Mouse (Mus musculus) thymus, adult 2 months (tissue): ENCODE results near the gene Celf5. TPM values are rescaled to one million over a fixed set of nuclear protein-coding genes. Genes with fewer than 3 reads are reported as not detected.
A peak's percentile ranks its signal among the peaks of the same experiment; 100 is the strongest.

Experiments
- DNase-seq: peaks from one replicate; pipeline ENCODE4 v3.0.0; 2021
- H3K27ac ChIP-seq: fragments of 200-500 bp; 2 replicates; pipeline ENCODE4 v1.5.1; 2012; ENCODE audit warnings: low read length, control low read depth; ENCODE audit not compliant: control insufficient read depth, insufficient read depth
- H3K27me3 ChIP-seq: fragments of 200-500 bp; 2 replicates; pipeline ENCODE4 v1.6.1; 2012; ENCODE audit warnings: mild to moderate bottlenecking, low read length, moderate library complexity, mixed read lengths; ENCODE audit not compliant: control insufficient read depth, insufficient read depth
- H3K36me3 ChIP-seq: fragments of 200-500 bp; 2 replicates; pipeline ENCODE4 v1.6.1; 2012; ENCODE audit warnings: mild to moderate bottlenecking, low read length, moderate library complexity; ENCODE audit not compliant: control insufficient read depth, insufficient read depth
- H3K4me1 ChIP-seq: fragments of 200-500 bp; replicated peaks from 2 replicates; pipeline ENCODE4 v1.6.1; 2012; ENCODE audit warnings: low read length; ENCODE audit not compliant: control insufficient read depth, insufficient read depth
- H3K4me3 ChIP-seq: fragments of 200-500 bp; 2 replicates; pipeline ENCODE4 v1.5.1; 2012; ENCODE audit warnings: mild to moderate bottlenecking, low read length, control low read depth, moderate library complexity; ENCODE audit not compliant: control insufficient read depth, insufficient read depth
- CTCF ChIP-seq: fragments of 200-500 bp; IDR thresholded peaks from 2 replicates; pipeline ENCODE4 v1.5.1; 2012; ENCODE audit warnings: mild to moderate bottlenecking, control low read depth, low read length, moderate library complexity, borderline replicate concordance; ENCODE audit not compliant: control insufficient read depth, poor library complexity, insufficient read depth; ENCODE audit errors: extremely low read depth
- POLR2A ChIP-seq: fragments of 200-500 bp; IDR thresholded peaks from 2 replicates; pipeline ENCODE4 v1.6.1; 2012; ENCODE audit warnings: mild to moderate bottlenecking, low read length, control low read depth, moderate library complexity; ENCODE audit not compliant: control insufficient read depth, poor library complexity, insufficient read depth; ENCODE audit errors: extremely low read depth
- WGBS: fragments of 180-500 bp; shearing (Covaris S2); methylation state at CpG from one replicate; pipeline ENCODE4 v1.1.7; 2018; 5-methylcytosine and 5-hydroxymethylcytosine counted together
- polyA plus RNA-seq: library from polyadenylated mRNA; depleted of rRNA; stranded (reverse); fragments of >200 nt; gene quantifications from 2 replicates; pipeline ENCODE4 v1.2.3, GENCODE M21; 2012

The Celf5 gene
- polyA plus RNA-seq, 1 experiment, result 5.1 TPM

DNA sequence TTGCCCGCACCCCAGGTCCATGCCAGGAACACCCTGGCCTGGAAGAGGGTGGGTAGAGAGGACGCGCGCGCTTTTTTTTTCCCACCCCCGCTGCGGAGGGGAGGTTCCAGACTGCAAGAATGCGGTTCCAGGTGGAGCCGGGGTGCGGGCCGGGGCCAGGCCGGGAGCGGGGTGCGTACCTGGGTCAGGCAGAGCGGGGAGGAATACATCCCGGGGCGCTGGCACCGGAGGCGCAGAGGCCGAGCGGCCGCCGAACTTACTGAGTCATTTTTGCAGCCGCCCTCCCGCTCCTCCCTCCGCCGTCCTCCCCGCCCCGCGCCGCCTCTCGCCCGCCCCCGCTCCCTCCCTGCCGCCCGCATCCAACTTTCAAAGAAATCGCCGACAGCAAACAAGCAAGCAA, 55.6 kb downstream of the Celf5 start:
- TF ChIP-seq POLR2A (no peak), CTCF (no peak)
- Histone ChIP-seq H3K36me3 (no peaks in the 10 kb centered on the region), H3K27ac (no peak overlapping the region), H3K4me3 (peak overlapping the region; percentile 23), H3K27me3 (peaks cover 3% of the 10 kb centered on the region; the same call in 1 of the 2 replicates), H3K4me1 (peaks cover 29% of the 10 kb centered on the region)
- DNase-seq, result peak; percentile 19
- under 1% methylated on average over 37 of the region's 38 CpGs for WGBS

DNA sequence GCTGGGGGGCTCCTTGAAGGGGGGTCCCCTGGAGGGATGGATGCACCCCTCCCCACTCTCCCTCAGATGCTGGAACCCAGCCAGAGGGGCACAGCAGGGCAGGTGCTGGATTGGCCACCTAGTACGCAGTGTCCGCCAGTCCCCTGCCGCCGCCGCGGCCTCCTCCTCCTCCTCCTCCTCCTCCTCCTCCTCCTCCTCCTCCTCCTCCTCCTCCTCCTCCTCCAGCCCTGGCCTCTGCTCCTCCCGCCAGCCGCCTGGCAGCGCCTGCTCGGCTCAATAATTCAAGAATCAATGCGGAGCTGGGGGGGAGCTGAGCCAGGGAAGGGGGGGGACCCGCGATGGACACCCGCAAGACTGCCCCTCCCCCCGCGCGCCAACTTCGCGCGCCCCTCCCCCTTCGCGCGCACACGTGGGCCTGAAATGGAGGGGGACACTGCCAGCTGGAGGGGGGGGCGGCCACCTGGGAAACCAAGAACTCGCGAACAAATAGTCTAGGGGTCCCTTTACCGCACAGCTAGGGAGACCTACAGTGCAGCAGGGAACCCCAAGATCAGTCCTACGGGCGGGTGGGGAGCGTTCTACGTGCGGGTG, 56.3 kb downstream of the Celf5 start:
- 4% methylated on average over 31 of the region's 33 CpGs for WGBS
- DNase-seq, result peak; percentile 1

DNA sequence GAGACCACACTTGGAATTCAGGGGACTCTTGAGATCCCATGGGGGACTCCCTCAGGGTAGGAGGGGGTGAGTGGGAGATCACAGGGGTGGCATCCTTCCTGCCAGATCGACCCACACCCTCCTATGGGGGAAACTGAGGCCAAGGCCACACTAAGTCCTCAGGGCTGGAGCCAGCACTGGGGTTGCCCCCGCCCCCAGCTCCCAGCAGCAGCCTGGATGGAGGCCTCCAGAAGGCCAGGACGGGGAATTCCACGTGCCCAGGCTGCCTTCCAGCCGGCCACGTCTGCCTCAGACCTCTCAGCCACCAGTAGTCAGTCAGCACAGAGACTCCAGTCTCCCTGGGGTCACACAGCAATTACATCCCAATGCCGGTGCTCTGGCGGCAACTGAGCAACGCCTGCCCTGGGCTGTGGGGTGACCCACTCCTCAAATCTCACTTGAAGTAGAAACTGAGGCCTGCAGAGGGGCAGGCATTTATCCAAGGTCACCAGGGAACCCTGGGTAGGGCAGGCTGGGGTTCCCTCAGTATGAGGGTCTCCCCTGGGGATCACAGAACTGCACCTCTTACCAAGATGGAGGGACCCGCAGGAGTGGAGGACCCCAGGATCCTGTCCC, 57.2 kb downstream of the Celf5 start:
- no peak for DNase-seq
- Histone ChIP-seq H3K27me3 (peaks cover 3% of the 10 kb centered on the region; the same call in 1 of the 2 replicates), H3K36me3 (no peaks in the 10 kb centered on the region), H3K4me3 (no peak overlapping the region), H3K27ac (no peak overlapping the region), H3K4me1 (peaks cover 20% of the 10 kb centered on the region)
- 83% methylated on average over 10 of the region's 10 CpGs for WGBS
- no peak for TF ChIP-seq POLR2A
- no peak for TF ChIP-seq CTCF

More for the DNA sequence above, 56.3 kb downstream of the Celf5 start:
- H3K27ac ChIP-seq, result no peak overlapping the region
- H3K4me1 ChIP-seq, result peaks cover 25% of the 10 kb centered on the region
- H3K36me3 ChIP-seq, result no peaks in the 10 kb centered on the region
- peaks cover 3% of the 10 kb centered on the region; the same call in 1 of the 2 replicates for H3K27me3 ChIP-seq
- peak overlapping the region; percentile 23; the same call in 1 of the 2 replicates for H3K4me3 ChIP-seq
- TF ChIP-seq POLR2A (no peak), CTCF (no peak)

DNA sequence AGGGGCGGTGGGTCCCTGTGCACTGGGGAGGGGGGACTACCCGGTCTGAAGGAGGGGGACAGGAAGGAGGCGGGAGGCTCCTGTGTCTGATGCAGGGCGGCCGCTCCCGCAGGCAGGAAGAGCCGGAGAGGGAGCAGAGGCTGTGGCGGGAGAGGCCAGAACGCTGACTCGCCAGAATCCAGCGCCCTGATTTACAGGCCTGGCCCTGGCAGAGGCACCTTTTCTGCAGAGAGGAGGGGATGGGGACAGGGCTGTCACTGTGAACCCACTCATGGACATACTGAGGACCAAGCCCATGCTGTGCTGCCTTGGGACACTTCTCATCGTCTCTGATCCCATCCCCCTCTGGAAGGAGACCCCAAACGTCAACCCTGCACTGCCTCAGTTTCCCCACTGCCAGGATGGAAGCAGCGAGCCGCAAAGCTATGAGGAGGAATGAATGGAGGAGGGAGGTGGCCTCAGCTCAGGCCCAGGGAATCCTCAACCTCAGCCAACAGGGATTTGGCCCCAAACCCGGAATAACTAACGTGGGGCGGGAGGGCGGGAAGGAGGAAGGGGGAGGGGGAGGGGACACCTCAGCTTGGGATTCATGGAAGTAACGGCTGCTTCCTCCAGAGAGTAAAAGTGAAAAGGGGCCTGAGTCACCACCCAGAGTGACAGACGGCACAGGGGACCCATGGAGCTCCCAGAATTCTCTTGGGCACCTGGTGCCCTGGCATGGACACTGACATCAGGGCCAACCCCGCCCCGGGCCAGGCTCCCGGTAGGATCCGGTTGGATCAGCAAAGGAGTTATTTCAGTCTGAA, 58.1 kb downstream of the Celf5 start:
- Histone ChIP-seq H3K4me3 (no peak overlapping the region), H3K27ac (no peak overlapping the region), H3K36me3 (no peaks in the 10 kb centered on the region), H3K4me1 (peaks cover 16% of the 10 kb centered on the region), H3K27me3 (peaks cover 3% of the 10 kb centered on the region; the same call in 1 of the 2 replicates)
- WGBS, result 57% methylated on average over 25 of the region's 25 CpGs
- no peak for TF ChIP-seq POLR2A
- no peak for DNase-seq

DNA sequence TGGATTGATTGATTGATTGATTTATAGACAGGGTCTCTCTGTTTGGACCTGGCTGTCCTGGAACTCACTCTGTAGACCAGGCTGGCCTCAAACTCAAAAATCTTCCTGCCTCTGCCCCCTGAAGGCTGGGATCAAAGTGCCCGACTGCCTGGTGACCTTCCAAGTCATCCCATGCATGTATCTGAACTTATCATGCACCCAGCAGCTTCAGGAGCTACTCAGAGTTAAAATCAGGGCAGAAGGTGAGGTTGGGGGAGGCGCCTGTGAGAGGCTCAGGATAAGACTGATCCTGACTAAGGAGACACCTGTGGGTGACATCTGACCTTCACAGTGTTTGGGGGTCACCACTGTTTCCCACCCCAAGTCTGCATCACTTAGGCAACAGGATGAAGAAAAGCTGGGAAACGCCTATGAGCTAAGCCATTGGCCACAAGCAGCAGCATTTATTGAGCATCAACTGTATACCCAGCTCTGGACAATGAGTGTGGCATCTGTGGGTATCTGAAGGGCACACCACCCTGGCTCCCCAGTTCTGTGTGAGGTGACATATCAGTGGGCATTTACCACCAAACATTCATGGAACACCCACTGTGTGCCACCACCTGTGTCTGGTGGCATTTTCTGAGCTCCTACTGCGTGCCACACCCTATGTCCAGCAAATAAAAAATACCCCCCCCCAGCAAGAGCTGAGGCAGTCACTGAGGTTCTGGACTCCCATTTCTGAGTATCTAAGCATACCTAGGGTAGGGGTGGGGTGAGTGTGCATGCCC, 58.8 kb downstream of the Celf5 start:
- H3K4me3 ChIP-seq, result no peak overlapping the region
- H3K27ac ChIP-seq, result no peak overlapping the region
- no peaks in the 10 kb centered on the region for H3K36me3 ChIP-seq
- 92% methylated on average over 4 of the region's 4 CpGs for WGBS
- no peak for DNase-seq
- H3K27me3 ChIP-seq, result peaks cover 3% of the 10 kb centered on the region; the same call in 1 of the 2 replicates
- peaks cover 11% of the 10 kb centered on the region for H3K4me1 ChIP-seq
- TF ChIP-seq CTCF (no peak), POLR2A (no peak)

DNA sequence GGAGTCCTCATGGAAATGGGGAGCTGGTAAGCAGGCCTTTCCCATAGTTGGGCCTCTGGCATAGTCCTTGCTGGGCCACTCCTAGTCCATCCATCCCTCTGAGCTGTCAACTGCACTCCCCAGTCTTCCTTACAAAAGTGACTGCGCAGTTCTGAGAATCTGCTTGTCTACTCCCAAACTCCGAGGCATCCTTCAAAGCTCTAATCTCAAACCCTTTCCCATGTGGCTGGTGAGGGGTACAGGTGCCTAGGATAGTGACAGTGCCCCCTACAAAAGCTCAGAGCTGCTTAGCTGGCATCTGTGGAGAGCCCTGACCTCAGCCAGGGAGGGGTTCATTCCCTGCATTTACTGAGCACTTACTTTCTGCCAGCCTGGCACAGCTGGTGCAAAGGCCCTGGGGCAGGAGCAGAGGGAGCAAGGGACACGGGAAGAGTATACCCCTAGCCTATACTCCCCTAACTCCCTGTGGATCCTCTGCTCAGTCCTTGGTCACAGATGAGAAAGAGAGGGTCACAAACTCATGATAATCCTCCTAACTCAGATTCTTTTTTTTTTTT, 59.8 kb downstream of the Celf5 start:
- Histone ChIP-seq H3K4me3 (no peak overlapping the region), H3K4me1 (peaks cover 11% of the 10 kb centered on the region), H3K27me3 (peaks cover 3% of the 10 kb centered on the region; the same call in 1 of the 2 replicates), H3K27ac (no peak overlapping the region), H3K36me3 (no peaks in the 10 kb centered on the region)
- WGBS, result 89% methylated on average over 3 of the region's 3 CpGs
- no peak for DNase-seq
- TF ChIP-seq POLR2A, result no peak
- no peak for TF ChIP-seq CTCF
